Mouse (Mus musculus) liver, embryonic 15.5 days (tissue): ENCODE data around the gene Parva. TPM values are rescaled to one million over a fixed set of nuclear protein-coding genes. Genes with fewer than 3 reads are reported as not detected.

Experiments
- ATAC-seq: fragments of 200-750 bp; cut with Nextera tagmentation; 2 replicates; pipeline ENCODE4 v1.8.0; 2017; ENCODE audit warnings: moderate number of reproducible peaks, mild to moderate bottlenecking, moderate library complexity; ENCODE audit not compliant: insufficient read depth
- H3K27ac ChIP-seq: fragments of 300-500 bp; sonication (generic); replicated peaks from 2 replicates; pipeline ENCODE4 v1.5.1; 2015; ENCODE audit warnings: mild to moderate bottlenecking, inconsistent platforms
- H3K27me3 ChIP-seq: fragments of 300-500 bp; sonication (generic); 2 replicates; pipeline ENCODE4 v1.6.1; 2015; ENCODE audit warnings: mild to moderate bottlenecking, inconsistent platforms
- H3K36me3 ChIP-seq: fragments of 300-500 bp; sonication (generic); replicated peaks from 2 replicates; pipeline ENCODE4 v1.6.1; 2015; ENCODE audit warnings: moderate library complexity, mild to moderate bottlenecking, inconsistent platforms
- H3K4me1 ChIP-seq: fragments of 300-500 bp; sonication (generic); replicated peaks from 2 replicates; pipeline ENCODE4 v1.6.1; 2015; ENCODE audit warnings: inconsistent platforms
- H3K4me2 ChIP-seq: fragments of 300-500 bp; sonication (generic); 2 replicates; pipeline ENCODE4 v1.6.1; 2015; ENCODE audit warnings: moderate library complexity, mild to moderate bottlenecking, inconsistent platforms
- H3K4me3 ChIP-seq: fragments of 300-500 bp; sonication (generic); replicated peaks from 2 replicates; pipeline ENCODE4 v1.5.1; 2015; ENCODE audit warnings: mild to moderate bottlenecking, inconsistent platforms
- H3K9ac ChIP-seq: fragments of 300-500 bp; sonication (generic); 2 replicates; pipeline ENCODE4 v1.6.1; 2015; ENCODE audit warnings: moderate library complexity, mild to moderate bottlenecking, inconsistent platforms
- H3K9me3 ChIP-seq: fragments of 300-500 bp; sonication (generic); replicated peaks from 2 replicates; pipeline ENCODE4 v1.6.1; 2016; ENCODE audit warnings: inconsistent platforms
- WGBS: fragments of 180-500 bp; shearing (Covaris S2); methylation state at CpG from one replicate; pipeline ENCODE4 v1.1.7; 2015; ENCODE audit warnings: mixed read lengths; ENCODE audit not compliant: insufficient replicate concordance; 5-methylcytosine and 5-hydroxymethylcytosine counted together
- polyA plus RNA-seq: library from polyadenylated mRNA; unstranded; fragments of >200 nt; fragmentation: Nextera tagmentation; extraction: Ambion mirVana; gene quantifications from 2 replicates; pipeline ENCODE4 v1.2.1, GENCODE M21; 2015

The Parva gene
- polyA plus RNA-seq, 1 experiment from 2014 or later, result 7.4 TPM

GRCm38 (mm10) chr7:112455566-112456110, 28.3 kb downstream of the Parva start:
- no peak overlapping the region for H3K9ac ChIP-seq
- H3K27me3 ChIP-seq, result no peaks in the 10 kb centered on the region
- H3K9me3 ChIP-seq, result no peaks in the 10 kb centered on the region
- no peaks in the 10 kb centered on the region for H3K36me3 ChIP-seq
- no peak overlapping the region for H3K4me2 ChIP-seq
- H3K27ac ChIP-seq, result no peak overlapping the region
- 65% methylated on average over 5 of the region's 5 CpGs for WGBS
- H3K4me1 ChIP-seq, result no peaks in the 10 kb centered on the region
- no peak overlapping the region for H3K4me3 ChIP-seq
- ATAC-seq, result no peak

GRCm38 (mm10) chr7:112457373-112457772, 30.1 kb downstream of the Parva start:
- Histone ChIP-seq H3K9ac (no peak overlapping the region), H3K27me3 (no peaks in the 10 kb centered on the region), H3K4me3 (no peak overlapping the region), H3K4me2 (no peak overlapping the region), H3K4me1 (no peaks in the 10 kb centered on the region), H3K9me3 (no peaks in the 10 kb centered on the region), H3K27ac (no peak overlapping the region), H3K36me3 (no peaks in the 10 kb centered on the region)
- ATAC-seq, result no peak
- 73% methylated on average over 4 of the region's 4 CpGs for WGBS

- no peaks in the 10 kb centered on the region for H3K9me3 ChIP-seq
- H3K27ac ChIP-seq, result no peak overlapping the region
- no peak overlapping the region for H3K4me3 ChIP-seq
- no peak overlapping the region for H3K9ac ChIP-seq
- H3K4me2 ChIP-seq, result no peak overlapping the region
- no peak for ATAC-seq
- no peaks in the 10 kb centered on the region for H3K4me1 ChIP-seq
- no peaks in the 10 kb centered on the region for H3K36me3 ChIP-seq
- no peaks in the 10 kb centered on the region for H3K27me3 ChIP-seq
- 53% methylated on average over 4 of the region's 4 CpGs for WGBS
Measured at GRCm38 (mm10) chr7:112457920-112458319, 30.6 kb downstream of the Parva start.

GRCm38 (mm10) chr7:112458440-112458839, 31.1 kb downstream of the Parva start:
- Histone ChIP-seq H3K9ac (no peak overlapping the region), H3K4me3 (no peak overlapping the region), H3K4me1 (no peaks in the 10 kb centered on the region), H3K4me2 (no peak overlapping the region), H3K9me3 (no peaks in the 10 kb centered on the region), H3K27ac (no peak overlapping the region), H3K27me3 (no peaks in the 10 kb centered on the region), H3K36me3 (no peaks in the 10 kb centered on the region)
- WGBS, result 67% methylated on average over 5 of the region's 5 CpGs
- no peak for ATAC-seq

GRCm38 (mm10) chr7:112463074-112463473, 35.8 kb downstream of the Parva start:
- no peak overlapping the region for H3K4me2 ChIP-seq
- no peaks in the 10 kb centered on the region for H3K36me3 ChIP-seq
- H3K9me3 ChIP-seq, result no peaks in the 10 kb centered on the region
- no peak overlapping the region for H3K4me3 ChIP-seq
- WGBS, result 17% methylated on average over 2 of the region's 2 CpGs
- H3K4me1 ChIP-seq, result no peaks in the 10 kb centered on the region
- H3K27ac ChIP-seq, result no peak overlapping the region
- no peaks in the 10 kb centered on the region for H3K27me3 ChIP-seq
- no peak for ATAC-seq
- no peak overlapping the region for H3K9ac ChIP-seq

GRCm38 (mm10) chr7:112465920-112466319, 38.6 kb downstream of the Parva start:
- H3K4me2 ChIP-seq, result no peak overlapping the region
- H3K4me1 ChIP-seq, result no peaks in the 10 kb centered on the region
- H3K27me3 ChIP-seq, result no peaks in the 10 kb centered on the region
- H3K9me3 ChIP-seq, result no peaks in the 10 kb centered on the region
- ATAC-seq, result no peak
- H3K36me3 ChIP-seq, result no peaks in the 10 kb centered on the region
- no peak overlapping the region for H3K27ac ChIP-seq
- H3K9ac ChIP-seq, result no peak overlapping the region
- 38% methylated on average over 3 of the region's 3 CpGs for WGBS
- no peak overlapping the region for H3K4me3 ChIP-seq

DNA sequence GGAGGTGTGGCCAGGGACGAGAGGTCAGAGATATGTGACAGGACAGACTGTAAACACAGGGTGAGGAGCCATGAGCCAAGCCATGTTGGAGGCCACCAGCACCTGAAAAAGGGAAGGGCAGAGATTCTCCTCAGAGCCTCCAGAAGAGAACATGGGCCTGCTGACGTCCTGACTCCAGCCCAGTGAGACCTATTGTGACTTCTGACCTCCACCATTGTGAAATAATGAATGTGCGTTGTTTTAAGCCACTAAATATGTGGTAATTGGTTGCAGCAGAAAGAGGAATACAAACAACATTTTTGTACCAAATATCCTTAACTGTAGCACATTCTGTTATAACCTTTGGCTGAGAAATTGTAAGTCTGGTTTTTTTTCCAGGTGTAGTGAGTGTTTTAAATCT, 39.5 kb downstream of the Parva start:
- Histone ChIP-seq H3K36me3 (no peaks in the 10 kb centered on the region), H3K4me1 (no peaks in the 10 kb centered on the region), H3K9ac (no peak overlapping the region), H3K4me3 (no peak overlapping the region), H3K27me3 (no peaks in the 10 kb centered on the region), H3K4me2 (no peak overlapping the region), H3K9me3 (no peaks in the 10 kb centered on the region), H3K27ac (no peak overlapping the region)
- no peak for ATAC-seq
- 29% methylated on average over 3 of the region's 3 CpGs for WGBS

DNA sequence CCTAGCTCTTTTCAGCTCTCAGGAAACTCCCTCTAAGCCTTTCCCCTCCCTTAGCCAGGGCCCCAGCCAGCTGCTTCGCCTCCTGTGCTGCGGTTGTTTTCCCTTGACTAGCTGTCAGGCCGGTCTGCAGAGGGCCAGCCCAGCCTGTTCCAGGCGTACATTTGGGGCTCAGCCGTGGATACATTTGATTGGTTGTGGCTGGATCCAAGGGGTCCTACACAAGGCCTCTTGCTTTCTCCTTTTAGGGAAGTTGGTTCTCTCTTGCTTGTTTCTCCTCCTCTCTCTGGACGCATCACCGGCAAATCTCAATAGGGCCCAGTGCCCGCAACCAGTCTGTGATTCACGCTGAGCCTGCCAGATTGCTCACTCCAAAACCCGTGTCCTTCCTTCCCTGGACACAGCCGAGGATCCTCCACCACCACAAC, 40.4 kb downstream of the Parva start:
- H3K27ac ChIP-seq, result no peak overlapping the region
- no peaks in the 10 kb centered on the region for H3K36me3 ChIP-seq
- 40% methylated on average over 11 of the region's 11 CpGs for WGBS
- H3K27me3 ChIP-seq, result no peaks in the 10 kb centered on the region
- no peak overlapping the region for H3K4me3 ChIP-seq
- H3K4me1 ChIP-seq, result no peaks in the 10 kb centered on the region
- no peak overlapping the region for H3K9ac ChIP-seq
- H3K4me2 ChIP-seq, result no peak overlapping the region
- ATAC-seq, result no peak
- no peaks in the 10 kb centered on the region for H3K9me3 ChIP-seq

- Histone ChIP-seq H3K9me3 (no peaks in the 10 kb centered on the region), H3K4me3 (no peak overlapping the region), H3K9ac (no peak overlapping the region), H3K4me1 (no peaks in the 10 kb centered on the region), H3K36me3 (no peaks in the 10 kb centered on the region), H3K27ac (no peak overlapping the region), H3K27me3 (no peaks in the 10 kb centered on the region), H3K4me2 (no peak overlapping the region)
- ATAC-seq, result no peak
- 35% methylated on average over 5 of the region's 5 CpGs for WGBS
Measured at GRCm38 (mm10) chr7:112469817-112470216, 42.5 kb downstream of the Parva start.

DNA sequence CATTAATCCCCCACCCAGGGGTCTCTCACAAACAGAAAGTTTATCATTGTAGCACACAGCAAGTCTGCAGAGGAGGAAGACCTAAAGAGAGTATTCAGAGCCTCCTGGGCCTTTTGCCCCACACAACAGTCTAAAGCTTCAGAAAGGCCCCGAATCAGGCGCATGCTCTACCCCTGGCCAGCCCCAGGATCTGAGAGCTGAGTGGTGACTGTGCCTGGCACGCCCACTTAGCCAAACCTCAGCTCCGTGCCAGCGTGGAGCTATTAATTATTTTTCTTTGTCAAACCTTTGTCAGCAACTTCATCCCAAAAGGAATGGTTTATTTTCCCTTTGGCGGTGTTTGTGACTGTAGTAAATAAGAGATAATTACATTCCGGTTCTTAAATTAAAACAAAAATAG, 44.0 kb downstream of the Parva start:
- ATAC-seq, result no peak
- H3K9ac ChIP-seq, result no peak overlapping the region
- H3K27ac ChIP-seq, result no peak overlapping the region
- H3K4me2 ChIP-seq, result no peak overlapping the region
- 55% methylated on average over 7 of the region's 7 CpGs for WGBS
- H3K9me3 ChIP-seq, result no peaks in the 10 kb centered on the region
- no peaks in the 10 kb centered on the region for H3K27me3 ChIP-seq
- H3K36me3 ChIP-seq, result no peaks in the 10 kb centered on the region
- no peak overlapping the region for H3K4me3 ChIP-seq
- no peaks in the 10 kb centered on the region for H3K4me1 ChIP-seq

GRCm38 (mm10) chr7:112472024-112472707, 44.9 kb downstream of the Parva start:
- Histone ChIP-seq H3K27ac (no peak overlapping the region), H3K4me3 (no peak overlapping the region), H3K27me3 (no peaks in the 10 kb centered on the region), H3K4me2 (no peak overlapping the region), H3K9me3 (no peaks in the 10 kb centered on the region), H3K9ac (no peak overlapping the region), H3K36me3 (no peaks in the 10 kb centered on the region), H3K4me1 (no peaks in the 10 kb centered on the region)
- 37% methylated on average over 10 of the region's 10 CpGs for WGBS
- no peak for ATAC-seq
